Mouse (Mus musculus): ENCODE measurements around the gene Tctex1d1. TPM values are rescaled to one million over a fixed set of nuclear protein-coding genes. Genes with fewer than 3 reads are reported as not detected.

Tctex1d1 gene
- polyA plus RNA-seq, 1 experiment from 2014 or later = 0.38 TPM

DNA sequence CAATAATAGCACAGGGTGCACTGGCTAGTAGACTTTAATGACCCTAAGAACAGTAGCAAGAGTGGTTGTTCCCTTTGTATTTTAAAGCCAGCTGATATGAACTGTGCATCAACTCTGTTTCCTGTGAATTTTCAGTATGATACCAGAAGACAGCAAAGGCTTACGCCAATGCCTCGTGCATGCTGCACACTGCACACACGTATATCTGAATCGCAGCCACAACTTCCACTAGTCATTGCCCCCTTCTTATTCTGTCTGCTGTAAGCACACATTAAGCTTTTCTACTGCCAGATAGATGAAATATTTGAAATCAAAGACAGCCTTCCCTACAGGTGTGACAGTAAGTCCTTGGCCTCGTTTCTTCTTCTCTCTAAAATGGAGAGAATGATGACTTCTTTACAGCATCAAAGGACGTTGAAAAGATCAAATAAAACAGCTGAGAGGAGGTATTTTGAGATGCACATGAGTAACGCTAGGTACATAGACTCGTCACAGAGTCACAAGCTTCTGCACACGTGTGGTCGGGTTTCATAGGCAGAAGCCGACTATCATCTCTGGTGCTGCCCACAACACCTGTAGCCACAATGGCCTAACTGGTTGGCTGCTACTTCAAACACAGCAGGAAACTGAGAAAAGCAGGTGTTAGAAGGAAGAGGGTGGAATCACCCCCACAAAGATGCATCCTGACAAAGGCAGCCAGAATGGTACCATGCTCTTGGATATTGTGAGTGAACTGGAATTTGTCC, 12.4 kb downstream of the Tctex1d1 start:
- Histone ChIP-seq H3K4me3 (no peak overlapping the region), H3K27ac (replicated peaks) (no peak overlapping the region), H3K36me3 (no peaks in the 10 kb centered on the region), H3K9me3 (replicated peaks) (no peaks in the 10 kb centered on the region), H3K4me1 (no peaks in the 10 kb centered on the region), H3K27me3 (ENCODE audit: low read depth, poor library complexity, severe bottlenecking) (no peaks in the 10 kb centered on the region)
- no peak for DNase-seq (ENCODE audit: low spot score)
- 90% methylated on average over 11 of the region's 11 CpGs for WGBS

DNA sequence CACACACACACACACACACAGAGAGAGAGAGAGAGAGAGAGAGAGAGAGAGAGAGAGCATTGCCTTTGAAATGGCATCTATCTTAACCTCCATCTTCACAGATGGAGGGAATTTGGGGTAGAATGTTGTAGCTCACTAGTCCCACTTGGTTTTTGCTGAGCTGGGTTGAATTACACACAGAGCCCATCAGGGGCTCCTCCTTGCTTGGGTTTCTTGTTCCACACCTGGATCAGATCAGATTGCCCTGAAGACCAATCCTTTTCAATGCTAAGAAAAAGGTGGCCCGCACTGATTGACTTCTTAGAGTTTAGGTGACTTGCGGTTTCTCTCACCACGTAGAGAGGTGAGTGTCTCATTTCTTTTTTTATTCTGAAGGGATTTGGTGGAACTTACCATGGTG, 13.3 kb downstream of the Tctex1d1 start:
- no peak for DNase-seq (ENCODE audit: low spot score)
- H3K9me3 ChIP-seq (replicated peaks) = no peaks in the 10 kb centered on the region
- no peak overlapping the region for H3K27ac ChIP-seq (replicated peaks)
- 62% methylated on average over 3 of the region's 3 CpGs for WGBS
- H3K4me3 ChIP-seq = no peak overlapping the region
- H3K4me1 ChIP-seq = no peaks in the 10 kb centered on the region
- H3K27me3 ChIP-seq (ENCODE audit: low read depth, poor library complexity, severe bottlenecking) = no peaks in the 10 kb centered on the region
- no peaks in the 10 kb centered on the region for H3K36me3 ChIP-seq

DNA sequence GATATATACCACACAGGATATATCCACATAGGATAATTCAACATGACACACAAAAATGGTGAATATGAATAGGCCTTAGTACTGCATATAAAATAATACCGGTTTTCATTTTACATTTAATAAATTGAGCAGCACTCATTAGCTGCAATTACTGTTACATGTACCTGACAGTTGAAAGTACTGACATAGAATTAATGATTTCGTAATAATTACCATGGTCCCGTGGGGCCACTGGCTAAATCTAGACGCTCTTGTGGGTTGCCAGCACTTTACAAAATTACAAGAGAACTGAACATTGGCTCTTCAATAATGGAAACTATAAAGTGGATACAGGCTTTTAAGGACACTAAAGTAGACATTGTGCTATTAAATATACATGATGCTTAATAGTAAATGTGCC, 26.3 kb downstream of the Tctex1d1 start:
- Histone ChIP-seq H3K4me1 (peaks cover 15% of the 10 kb centered on the region), H3K27me3 (ENCODE audit: low read depth, poor library complexity, severe bottlenecking) (no peaks in the 10 kb centered on the region), H3K27ac (replicated peaks) (no peak overlapping the region), H3K4me3 (no peak overlapping the region), H3K9me3 (replicated peaks) (no peaks in the 10 kb centered on the region), H3K36me3 (no peaks in the 10 kb centered on the region)
- no peak for DNase-seq (ENCODE audit: low spot score)
- WGBS = 91% methylated on average over 4 of the region's 4 CpGs

DNA sequence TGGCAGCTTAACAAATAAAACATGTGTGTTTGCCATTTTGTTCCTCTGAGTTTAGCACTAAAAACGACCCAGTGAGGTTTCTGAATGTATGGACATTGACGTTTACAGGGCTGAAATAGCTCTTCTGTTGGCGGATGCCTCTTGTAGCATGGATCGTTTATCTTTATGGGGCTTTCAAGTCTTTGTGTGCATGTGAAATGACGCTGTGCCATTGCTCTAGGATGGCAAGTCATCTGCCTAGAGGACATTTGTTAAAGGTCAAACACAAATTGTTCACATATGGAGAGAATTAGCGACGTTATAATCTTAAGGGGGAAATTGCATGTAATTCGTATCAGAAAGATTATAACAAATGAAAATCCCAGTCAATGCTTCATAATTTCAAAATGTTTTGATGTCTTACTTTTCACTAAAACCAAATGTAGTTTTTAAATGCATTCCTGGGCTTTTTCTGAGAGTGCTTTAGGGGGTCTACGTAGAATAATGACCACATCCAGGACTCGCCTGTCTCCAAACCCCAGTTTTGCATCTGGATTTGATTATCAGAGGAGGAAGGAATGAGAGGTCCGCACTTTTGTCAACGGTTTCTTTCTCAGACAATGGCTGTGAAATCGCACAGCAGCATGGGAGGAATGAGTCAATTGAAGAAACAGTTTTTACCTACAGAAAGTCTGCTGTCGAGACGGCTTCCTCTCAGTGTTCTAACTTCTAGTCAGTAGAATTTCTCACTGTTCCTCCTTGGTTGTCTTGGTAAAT, 27.0 kb downstream of the Tctex1d1 start:
- no peak overlapping the region for H3K4me3 ChIP-seq
- H3K27ac ChIP-seq (replicated peaks) = 0 out of 2 replicates have a peak overlapping the region, but pooled peaks have one; percentile 38
- no peaks in the 10 kb centered on the region for H3K27me3 ChIP-seq (ENCODE audit: low read depth, poor library complexity, severe bottlenecking)
- peaks cover 15% of the 10 kb centered on the region for H3K4me1 ChIP-seq
- H3K36me3 ChIP-seq = no peaks in the 10 kb centered on the region
- no peaks in the 10 kb centered on the region for H3K9me3 ChIP-seq (replicated peaks)
- 77% methylated on average over 15 of the region's 15 CpGs for WGBS
- DNase-seq (ENCODE audit: low spot score) = no peak

DNA sequence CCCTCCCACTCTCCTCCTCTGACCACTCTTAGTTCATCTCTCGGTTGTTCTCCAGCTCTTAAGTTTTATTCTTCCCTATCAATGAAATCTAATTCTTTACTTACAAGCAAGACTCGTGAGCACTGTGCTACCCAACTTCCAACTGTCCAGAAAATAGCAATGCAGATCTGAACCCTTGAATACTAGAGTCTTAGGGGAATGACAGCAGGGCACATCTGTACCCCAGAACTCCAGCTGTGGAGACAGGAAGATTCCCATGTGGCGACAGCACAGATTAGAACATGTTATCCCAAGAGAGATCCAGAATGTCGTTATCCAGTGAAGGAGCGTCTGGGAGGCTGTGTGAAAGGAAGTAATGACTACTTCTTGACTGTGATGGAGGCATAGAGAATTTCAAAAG, 27.9 kb downstream of the Tctex1d1 start:
- 87% methylated on average over 5 of the region's 5 CpGs for WGBS
- peaks cover 15% of the 10 kb centered on the region for H3K4me1 ChIP-seq
- no peak overlapping the region for H3K4me3 ChIP-seq
- H3K27me3 ChIP-seq (ENCODE audit: low read depth, poor library complexity, severe bottlenecking) = no peaks in the 10 kb centered on the region
- H3K27ac ChIP-seq (replicated peaks) = 0 out of 2 replicates have a peak overlapping the region, but pooled peaks have one; percentile 38
- no peaks in the 10 kb centered on the region for H3K9me3 ChIP-seq (replicated peaks)
- DNase-seq (ENCODE audit: low spot score) = no peak
- H3K36me3 ChIP-seq = no peaks in the 10 kb centered on the region

DNA sequence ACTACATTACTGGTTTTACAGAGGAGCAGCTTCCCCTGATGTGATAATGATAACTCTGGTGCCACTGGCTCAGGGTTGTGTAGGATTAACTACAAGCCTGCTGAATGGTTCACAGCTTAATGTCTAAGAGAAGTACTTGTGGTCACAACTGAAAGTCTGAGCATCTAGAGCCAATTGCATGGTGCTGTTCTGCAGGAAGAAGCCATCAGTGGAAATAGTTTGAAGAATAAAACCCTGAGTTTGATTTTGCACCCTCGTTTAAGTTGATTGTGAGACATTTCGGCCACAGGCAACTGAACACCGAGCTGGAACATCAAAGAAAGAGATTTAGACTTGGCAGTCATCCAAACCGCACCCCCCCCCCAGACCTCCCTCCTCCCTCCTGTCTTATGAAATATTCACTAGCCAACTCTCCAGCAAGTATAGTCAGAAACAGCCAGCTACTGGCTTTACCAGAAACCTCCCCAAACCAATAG, 28.6 kb downstream of the Tctex1d1 start:
- Histone ChIP-seq H3K36me3 (no peaks in the 10 kb centered on the region), H3K4me1 (peaks cover 19% of the 10 kb centered on the region), H3K27ac (replicated peaks) (no peak overlapping the region), H3K4me3 (no peak overlapping the region), H3K27me3 (ENCODE audit: low read depth, poor library complexity, severe bottlenecking) (no peaks in the 10 kb centered on the region), H3K9me3 (replicated peaks) (no peaks in the 10 kb centered on the region)
- WGBS = 76% methylated on average over 4 of the region's 4 CpGs
- peak; percentile 27 for DNase-seq (ENCODE audit: low spot score)

DNA sequence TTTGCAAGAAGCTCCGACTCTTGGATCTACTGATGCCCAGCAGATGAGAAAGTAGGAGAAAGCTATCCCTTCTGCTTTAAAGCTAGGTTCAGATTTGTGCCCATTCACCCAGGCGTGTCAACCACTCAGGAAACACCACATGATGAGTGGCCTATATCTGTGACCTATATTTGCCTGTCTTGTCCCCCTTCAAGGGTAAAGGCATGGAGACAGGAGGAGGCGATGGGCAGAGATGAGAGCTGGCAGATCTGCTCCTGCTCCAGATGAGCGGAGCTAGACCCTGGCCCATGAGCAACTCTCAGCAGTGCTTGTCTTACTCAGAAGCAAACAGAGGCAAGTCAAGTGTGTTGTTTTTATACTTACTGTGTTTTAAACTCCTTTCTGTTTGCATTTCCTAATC, 32.3 kb downstream of the Tctex1d1 start:
- WGBS = 91% methylated on average over 4 of the region's 4 CpGs
- no peaks in the 10 kb centered on the region for H3K9me3 ChIP-seq (replicated peaks)
- H3K27me3 ChIP-seq (ENCODE audit: low read depth, poor library complexity, severe bottlenecking) = no peaks in the 10 kb centered on the region
- H3K4me3 ChIP-seq = no peak overlapping the region
- no peak for DNase-seq (ENCODE audit: low spot score)
- no peak overlapping the region for H3K27ac ChIP-seq (replicated peaks)
- peaks cover 37% of the 10 kb centered on the region for H3K4me1 ChIP-seq
- H3K36me3 ChIP-seq = no peaks in the 10 kb centered on the region

DNA sequence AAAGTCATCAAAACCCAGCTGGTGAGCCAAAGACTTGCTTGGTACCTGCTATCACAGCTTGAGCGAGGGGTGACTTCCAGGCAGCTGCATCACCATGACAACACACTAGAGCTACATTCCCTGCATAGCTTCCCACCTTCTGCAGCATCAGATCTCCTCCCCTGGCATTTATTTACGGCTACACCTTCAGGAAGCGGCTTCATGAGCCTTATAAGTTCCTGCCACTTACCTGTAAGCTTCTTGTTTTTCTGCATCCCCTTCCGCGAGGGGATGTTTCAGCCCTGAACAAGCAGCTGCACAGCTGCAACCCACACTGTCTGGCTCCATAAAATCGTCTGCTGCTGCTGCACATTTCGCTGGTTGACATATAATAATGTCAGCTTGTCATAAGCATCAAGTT, 33.4 kb downstream of the Tctex1d1 start:
- DNase-seq (ENCODE audit: low spot score) = no peak
- WGBS = 42% methylated on average over 7 of the region's 7 CpGs
- H3K4me3 ChIP-seq = no peak overlapping the region
- H3K27ac ChIP-seq (replicated peaks) = no peak overlapping the region
- no peaks in the 10 kb centered on the region for H3K27me3 ChIP-seq (ENCODE audit: low read depth, poor library complexity, severe bottlenecking)
- H3K9me3 ChIP-seq (replicated peaks) = no peaks in the 10 kb centered on the region
- peaks cover 32% of the 10 kb centered on the region for H3K4me1 ChIP-seq
- no peaks in the 10 kb centered on the region for H3K36me3 ChIP-seq

DNA sequence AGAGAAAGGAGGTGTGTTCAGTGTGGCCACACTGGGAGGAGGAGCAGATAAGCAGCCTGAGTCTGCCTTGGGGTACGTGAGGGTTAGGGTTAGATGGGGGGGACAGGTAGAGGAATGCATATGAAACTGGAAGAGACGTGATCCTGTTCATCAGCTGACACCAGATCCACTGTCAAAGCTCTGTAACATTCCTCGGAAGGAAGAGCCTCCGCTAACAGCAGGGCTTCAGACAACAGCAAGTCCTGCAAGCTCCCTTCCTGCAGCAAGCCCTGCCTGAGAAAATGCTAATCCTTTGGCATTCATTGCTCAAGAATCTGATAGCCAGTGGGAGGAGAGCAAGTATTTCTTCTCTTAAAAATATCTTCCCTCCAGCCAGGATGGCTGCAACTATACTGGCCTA, 35.1 kb downstream of the Tctex1d1 start:
- no peaks in the 10 kb centered on the region for H3K27me3 ChIP-seq (ENCODE audit: low read depth, poor library complexity, severe bottlenecking)
- under 1% methylated on average over 4 of the region's 4 CpGs for WGBS
- peaks cover 25% of the 10 kb centered on the region for H3K4me1 ChIP-seq
- peak; percentile 24 for DNase-seq (ENCODE audit: low spot score)
- no peaks in the 10 kb centered on the region for H3K9me3 ChIP-seq (replicated peaks)
- H3K4me3 ChIP-seq = peak overlapping the region; percentile 22
- peak overlapping the region; percentile 64 for H3K27ac ChIP-seq (replicated peaks)
- H3K36me3 ChIP-seq = no peaks in the 10 kb centered on the region

DNA sequence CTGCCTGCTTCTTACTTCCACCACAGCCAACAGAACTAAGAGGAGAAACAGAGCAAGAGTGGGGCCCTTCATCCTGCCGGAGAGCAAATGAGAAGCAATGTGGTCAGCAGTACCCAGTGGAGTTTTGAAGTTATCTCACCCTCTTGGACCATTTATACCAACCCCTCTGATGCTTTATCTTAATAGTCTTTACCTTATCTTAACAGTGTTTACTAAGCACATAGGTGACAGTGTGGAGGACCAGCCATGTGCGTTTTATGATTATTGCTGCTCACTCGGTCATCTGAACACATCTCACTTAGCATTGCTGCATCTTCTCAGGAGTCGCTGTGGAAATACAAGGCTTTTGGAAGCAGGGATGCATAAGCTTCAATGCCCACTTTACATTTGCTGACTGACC, 48.2 kb downstream of the Tctex1d1 start, which contains the start of gene Insl5:
Insl5 (minus strand) TSS at position 222 of the 400 bp plus-strand sequence.
- Histone ChIP-seq H3K27me3 (ENCODE audit: low read depth, poor library complexity, severe bottlenecking) (no peaks in the 10 kb centered on the region), H3K36me3 (no peaks in the 10 kb centered on the region), H3K4me3 (no peak within 1 kb of the TSS), H3K27ac (replicated peaks) (no peak within 1 kb of the TSS), H3K4me1 (no peaks in the 10 kb centered on the region), H3K9me3 (replicated peaks) (no peaks in the 10 kb centered on the region)
- WGBS = 95% methylated on average over 4 of the region's 4 CpGs
- no peak for DNase-seq (ENCODE audit: low spot score)

DNA sequence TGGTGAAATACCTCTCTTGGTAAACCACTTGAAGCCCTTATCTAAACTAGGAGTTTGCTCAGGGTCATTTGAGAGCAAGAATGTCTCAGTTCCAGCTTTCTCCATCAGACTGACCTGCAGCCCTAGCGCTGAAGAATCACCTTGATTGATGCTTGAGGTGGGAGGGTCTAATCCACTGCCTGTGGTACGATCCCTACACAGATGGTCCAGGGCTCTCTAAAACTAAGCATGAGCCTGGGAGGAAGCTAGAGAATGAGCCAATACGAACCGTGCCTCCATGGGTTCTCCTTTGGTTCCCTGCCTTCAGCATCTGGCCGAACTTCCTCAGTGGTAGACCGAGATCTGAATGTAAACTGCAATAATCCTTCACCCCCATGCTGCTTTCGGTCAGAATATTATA, 49.3 kb downstream of the Tctex1d1 start:
- Histone ChIP-seq H3K9me3 (replicated peaks) (no peaks in the 10 kb centered on the region), H3K27me3 (ENCODE audit: low read depth, poor library complexity, severe bottlenecking) (no peaks in the 10 kb centered on the region), H3K4me3 (no peak overlapping the region), H3K27ac (replicated peaks) (no peak overlapping the region), H3K4me1 (no peaks in the 10 kb centered on the region), H3K36me3 (no peaks in the 10 kb centered on the region)
- DNase-seq (ENCODE audit: low spot score) = no peak
- 85% methylated on average over 7 of the region's 7 CpGs for WGBS

DNA sequence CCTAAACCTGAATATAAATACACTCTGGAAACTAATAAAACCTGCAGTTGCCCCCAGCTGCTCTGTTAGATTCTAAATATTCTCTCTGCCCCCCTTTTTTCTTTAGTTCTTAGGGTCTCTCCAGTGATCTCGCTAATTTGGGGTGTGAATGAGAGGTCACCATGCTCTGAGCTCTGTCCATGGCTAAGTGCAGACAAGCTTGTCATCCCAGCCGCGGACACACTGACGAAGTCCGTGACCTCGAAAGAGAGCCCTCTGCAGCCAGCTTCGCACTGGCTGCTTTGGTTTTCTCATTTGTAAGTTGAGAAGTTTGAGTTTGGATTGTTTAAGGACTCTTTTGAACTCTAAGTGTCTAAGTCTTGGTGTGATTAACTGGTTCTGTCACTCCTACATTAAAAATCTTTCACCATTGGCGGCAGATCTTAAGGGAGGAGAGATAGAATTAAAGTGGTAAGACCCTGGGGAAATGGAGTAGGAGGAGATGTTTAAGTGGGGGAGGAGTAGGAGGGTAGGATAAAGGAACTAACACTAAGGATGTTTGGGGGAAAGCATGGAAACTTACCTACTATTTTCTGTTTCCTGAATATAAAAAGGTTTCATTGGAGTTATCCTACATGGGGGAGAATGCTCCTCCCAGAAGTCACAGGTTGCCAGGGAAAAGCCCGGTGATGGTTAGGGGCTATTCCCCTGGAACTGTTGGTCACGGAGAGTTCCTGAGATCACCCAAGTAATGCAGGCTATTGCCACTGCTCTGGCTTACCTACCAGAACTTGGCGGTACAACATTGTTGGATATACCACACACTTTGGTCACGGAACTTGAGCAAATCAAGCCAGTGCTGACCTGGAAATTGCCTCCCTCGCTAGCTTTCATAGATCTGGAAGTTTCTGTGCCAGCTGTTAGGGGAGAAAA, 50.0 kb downstream of the Tctex1d1 start:
- no peaks in the 10 kb centered on the region for H3K4me1 ChIP-seq
- WGBS = 79% methylated on average over 13 of the region's 13 CpGs
- H3K9me3 ChIP-seq (replicated peaks) = no peaks in the 10 kb centered on the region
- H3K36me3 ChIP-seq = no peaks in the 10 kb centered on the region
- DNase-seq (ENCODE audit: low spot score) = no peak
- no peak overlapping the region for H3K4me3 ChIP-seq
- H3K27ac ChIP-seq (replicated peaks) = no peak overlapping the region
- H3K27me3 ChIP-seq (ENCODE audit: low read depth, poor library complexity, severe bottlenecking) = no peaks in the 10 kb centered on the region

Data from midbrain, embryonic 10.5 days (tissue).